Mouse (Mus musculus) hindbrain, embryonic 15.5 days (tissue): ENCODE measurements around the gene 4930579F01Rik. TPM values are rescaled to one million over a fixed set of nuclear protein-coding genes. Genes with fewer than 3 reads are reported as not detected.

Experiments used
- ATAC-seq: fragments of 200-750 bp; cut with Nextera tagmentation; 2 replicates; pipeline ENCODE4 v1.8.0; 2017; ENCODE audit warnings: low read depth, moderate number of reproducible peaks, moderate TSS enrichment; ENCODE audit not compliant: low FRiP score
- H3K27ac ChIP-seq: fragments of 300-500 bp; sonication (generic); replicated peaks from 2 replicates; pipeline ENCODE4 v1.5.1; 2015; ENCODE audit warnings: mild to moderate bottlenecking, inconsistent platforms
- H3K27me3 ChIP-seq: fragments of 300-500 bp; sonication (generic); 2 replicates; pipeline ENCODE4 v1.6.1; 2015; ENCODE audit warnings: control low read depth, inconsistent platforms
- H3K36me3 ChIP-seq: fragments of 300-500 bp; sonication (generic); 2 replicates; pipeline ENCODE4 v1.6.1; 2015; ENCODE audit warnings: control low read depth, inconsistent platforms
- H3K4me1 ChIP-seq: fragments of 300-500 bp; sonication (generic); replicated peaks from 2 replicates; pipeline ENCODE4 v1.6.1; 2015; ENCODE audit warnings: control low read depth, inconsistent platforms
- H3K4me2 ChIP-seq: fragments of 300-500 bp; sonication (generic); 2 replicates; pipeline ENCODE4 v1.6.1; 2015; ENCODE audit warnings: moderate library complexity, mild to moderate bottlenecking, inconsistent platforms
- H3K4me3 ChIP-seq: fragments of 300-500 bp; sonication (generic); 2 replicates; pipeline ENCODE4 v1.5.1; 2015; ENCODE audit warnings: mild to moderate bottlenecking, inconsistent platforms
- H3K9ac ChIP-seq: fragments of 300-500 bp; sonication (generic); 2 replicates; pipeline ENCODE4 v1.6.1; 2015; ENCODE audit warnings: inconsistent platforms
- H3K9me3 ChIP-seq: fragments of 300-500 bp; sonication (generic); 2 replicates; pipeline ENCODE4 v1.6.1; 2016; ENCODE audit warnings: control low read depth, inconsistent platforms
- WGBS: fragments of 180-500 bp; shearing (Covaris S2); methylation state at CpG from one replicate; pipeline ENCODE4 v1.1.7; 2015; 5-methylcytosine and 5-hydroxymethylcytosine counted together
- polyA plus RNA-seq: library from polyadenylated mRNA; unstranded; fragments of >200 nt; fragmentation: Nextera tagmentation; extraction: Ambion mirVana; gene quantifications from 2 replicates; pipeline ENCODE4 v1.2.1, GENCODE M21; 2015

The 4930579F01Rik gene
- 0.09 TPM in 1 of 2 replicates, not detected in the other for polyA plus RNA-seq

DNA sequence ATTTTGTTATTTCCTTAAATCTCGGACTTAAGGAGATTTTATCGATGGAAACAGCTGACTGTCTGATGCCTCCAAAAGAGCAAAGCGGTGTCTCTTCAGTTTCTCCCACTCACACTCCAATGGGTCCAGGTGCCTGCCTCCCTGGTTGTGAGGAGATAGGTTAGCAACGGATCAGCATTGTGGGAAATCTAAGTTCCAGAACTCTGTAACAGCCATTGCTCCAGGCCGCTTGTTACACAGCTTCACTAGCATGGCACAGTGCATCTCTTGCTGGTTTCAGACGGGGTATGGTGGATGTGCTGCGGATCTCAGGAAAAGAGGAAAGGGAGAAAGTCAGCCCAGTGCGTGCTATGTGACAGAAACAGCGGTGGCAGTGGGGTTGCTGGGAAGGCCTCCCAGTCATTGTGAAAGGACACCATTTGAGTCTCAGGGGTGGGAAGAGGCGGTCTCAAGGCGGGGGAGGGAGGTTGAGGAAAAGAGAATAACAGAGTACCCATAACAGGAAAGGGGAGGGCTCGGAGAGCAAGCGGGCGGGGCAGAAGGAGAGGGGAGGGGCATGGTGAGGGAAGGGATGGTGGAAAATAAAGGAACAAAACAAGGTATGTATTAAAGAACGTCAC is at the start of gene 4930579F01Rik:
4930579F01Rik (minus strand) TSS at position 143 of the 620 bp plus-strand sequence.
- Histone ChIP-seq H3K4me3 (no peak within 1 kb of the TSS), H3K36me3 (no peaks in the 10 kb centered on the region), H3K4me2 (no peak within 1 kb of the TSS), H3K27ac (no peak within 1 kb of the TSS), H3K9me3 (no peaks in the 10 kb centered on the region), H3K4me1 (peaks cover 4% of the 10 kb centered on the region; the same call in 1 of the 2 replicates), H3K27me3 (no peaks in the 10 kb centered on the region), H3K9ac (no peak within 1 kb of the TSS)
- no peak for ATAC-seq
- WGBS, result 79% methylated on average over 15 of the region's 15 CpGs

DNA sequence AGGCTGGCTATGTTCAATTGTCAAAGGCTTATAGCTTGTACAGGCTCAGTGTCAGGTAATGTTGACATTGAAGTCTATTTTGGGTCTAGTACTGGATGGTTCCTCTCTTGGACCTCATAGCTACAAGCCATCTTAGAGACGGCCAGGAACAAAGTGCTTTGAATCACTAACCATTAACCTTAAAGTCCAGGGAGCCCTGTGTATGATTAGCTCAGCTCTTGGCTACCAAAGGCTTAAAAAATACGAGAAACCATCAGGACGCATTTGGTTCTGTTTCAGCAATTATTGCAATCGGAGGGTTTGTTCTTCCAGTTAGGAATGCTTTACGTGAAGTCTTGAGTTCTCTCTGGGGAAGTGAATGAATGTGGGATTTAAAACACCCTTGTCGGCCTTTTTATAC is 49.3 kb upstream of the 4930579F01Rik start:
- no peaks in the 10 kb centered on the region for H3K9me3 ChIP-seq
- WGBS, result 88% methylated on average over 6 of the region's 6 CpGs
- H3K27me3 ChIP-seq, result no peaks in the 10 kb centered on the region
- no peak for ATAC-seq
- H3K4me3 ChIP-seq, result no peak overlapping the region
- H3K4me2 ChIP-seq, result no peak overlapping the region
- no peaks in the 10 kb centered on the region for H3K36me3 ChIP-seq
- H3K27ac ChIP-seq, result no peak overlapping the region; the same call in 1 of the 2 replicates
- H3K9ac ChIP-seq, result no peak overlapping the region
- H3K4me1 ChIP-seq, result peaks cover 11% of the 10 kb centered on the region; the same call in 1 of the 2 replicates

DNA sequence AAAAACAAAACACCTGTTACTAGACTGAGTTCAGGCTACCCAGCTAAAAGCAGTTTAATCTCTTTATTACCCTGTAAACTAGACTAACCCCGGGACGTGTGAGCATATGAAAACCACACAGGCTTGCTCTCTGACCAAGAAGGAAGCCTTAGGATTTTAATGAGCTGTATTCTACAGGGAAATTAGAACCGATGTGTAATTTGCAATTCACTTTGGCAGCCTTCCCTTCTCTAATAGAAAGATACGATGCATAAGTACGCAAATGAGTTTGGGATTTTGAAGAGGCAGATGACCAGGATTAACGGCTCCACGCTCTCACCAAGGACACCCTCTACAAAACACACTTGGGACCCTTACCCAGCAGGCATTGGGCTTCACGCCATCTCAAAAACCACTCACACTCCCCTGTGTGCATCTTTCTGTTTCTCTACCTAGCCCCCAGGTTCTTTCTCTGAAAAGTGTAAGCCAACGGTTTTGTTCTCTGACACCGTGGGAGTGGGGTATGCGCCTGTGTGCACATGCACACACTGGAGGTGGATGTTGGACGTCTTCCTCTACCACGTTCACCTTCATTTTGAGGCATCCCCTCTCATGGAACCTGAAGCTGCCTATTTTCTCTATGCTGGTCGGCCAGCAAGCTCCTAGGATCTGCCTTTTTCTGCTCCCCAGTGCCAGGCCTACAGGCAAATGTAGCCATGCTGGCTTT is 48.5 kb upstream of the 4930579F01Rik start:
- no peak overlapping the region for H3K4me3 ChIP-seq
- H3K27ac ChIP-seq, result peak overlapping the region; percentile 32; the same call in 1 of the 2 replicates
- no peaks in the 10 kb centered on the region for H3K9me3 ChIP-seq
- no peaks in the 10 kb centered on the region for H3K27me3 ChIP-seq
- H3K9ac ChIP-seq, result no peak overlapping the region
- WGBS, result 55% methylated on average over 14 of the region's 14 CpGs
- H3K4me1 ChIP-seq, result peaks cover 11% of the 10 kb centered on the region; the same call in 1 of the 2 replicates
- ATAC-seq, result peak; percentile 39; the same call in 1 of the 2 replicates
- H3K36me3 ChIP-seq, result no peaks in the 10 kb centered on the region
- no peak overlapping the region for H3K4me2 ChIP-seq

DNA sequence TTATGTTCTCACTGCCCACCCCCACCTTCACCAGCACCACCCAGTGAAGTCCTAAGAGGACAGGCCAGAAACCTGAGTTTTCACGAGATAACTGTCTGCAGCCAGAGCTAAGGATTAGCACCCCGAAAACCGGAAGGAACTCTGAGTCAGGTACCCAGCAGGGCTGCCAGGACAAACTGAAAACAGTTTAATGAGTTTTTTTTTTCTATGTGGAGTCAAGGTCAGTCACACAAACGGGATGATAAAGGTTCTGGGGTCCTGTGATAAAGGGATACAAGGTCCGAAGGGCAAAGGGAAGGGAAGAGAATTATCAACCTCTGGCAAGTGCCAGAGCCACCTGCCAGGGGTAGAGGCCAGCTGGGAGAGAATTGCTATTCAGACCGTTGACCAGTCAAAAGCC is 47.7 kb upstream of the 4930579F01Rik start:
- Histone ChIP-seq H3K4me3 (no peak overlapping the region), H3K27me3 (no peaks in the 10 kb centered on the region), H3K36me3 (no peaks in the 10 kb centered on the region), H3K4me1 (peaks cover 11% of the 10 kb centered on the region; the same call in 1 of the 2 replicates), H3K27ac (no peak overlapping the region), H3K9ac (no peak overlapping the region), H3K4me2 (no peak overlapping the region), H3K9me3 (no peaks in the 10 kb centered on the region)
- 69% methylated on average over 6 of the region's 6 CpGs for WGBS
- no peak for ATAC-seq

DNA sequence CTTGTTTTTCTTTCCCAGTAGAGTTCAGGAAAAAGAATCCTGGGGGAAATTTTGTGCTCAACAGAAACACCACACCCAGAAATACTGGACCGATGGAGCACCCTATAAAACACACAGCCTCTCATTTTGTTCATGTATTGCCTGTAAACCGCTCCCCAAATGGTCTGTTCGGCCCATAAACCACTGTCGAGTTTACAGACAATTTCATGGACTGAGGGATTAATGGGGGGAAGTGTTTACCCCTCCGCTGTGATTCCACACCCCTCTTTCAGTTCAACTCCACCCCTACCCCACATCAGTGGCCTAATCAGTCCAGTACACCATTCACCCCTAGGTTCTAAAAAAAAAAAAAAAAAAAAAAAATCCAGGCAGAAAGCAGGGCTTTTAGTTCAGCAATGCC is 47.3 kb upstream of the 4930579F01Rik start:
- Histone ChIP-seq H3K36me3 (no peaks in the 10 kb centered on the region), H3K4me1 (peaks cover 11% of the 10 kb centered on the region; the same call in 1 of the 2 replicates), H3K27me3 (no peaks in the 10 kb centered on the region), H3K9me3 (no peaks in the 10 kb centered on the region), H3K9ac (no peak overlapping the region), H3K27ac (no peak overlapping the region), H3K4me3 (no peak overlapping the region), H3K4me2 (no peak overlapping the region)
- ATAC-seq, result no peak
- WGBS, result 85% methylated on average over 5 of the region's 5 CpGs

DNA sequence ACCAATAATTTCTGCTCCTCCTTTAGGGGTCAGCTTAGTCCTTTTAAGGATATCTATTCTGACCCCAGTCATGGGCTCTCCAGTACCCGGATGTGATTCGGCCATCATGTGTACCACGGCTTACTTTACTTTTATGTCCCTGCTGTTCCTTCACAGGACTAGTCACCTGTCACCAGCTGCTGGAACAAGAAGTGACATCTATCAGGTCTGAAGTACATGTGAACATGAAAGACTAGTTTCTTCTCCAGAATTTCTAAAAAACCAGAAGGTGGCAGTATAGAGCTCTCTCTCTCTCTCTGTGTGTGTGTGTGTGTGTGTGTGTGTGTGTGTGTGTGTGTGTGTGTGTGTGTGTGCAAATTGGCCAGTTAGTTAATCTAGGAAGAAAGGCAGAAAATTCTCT is 46.8 kb upstream of the 4930579F01Rik start:
- Histone ChIP-seq H3K27me3 (no peaks in the 10 kb centered on the region), H3K9ac (no peak overlapping the region), H3K4me2 (no peak overlapping the region), H3K36me3 (no peaks in the 10 kb centered on the region), H3K9me3 (no peaks in the 10 kb centered on the region), H3K27ac (no peak overlapping the region), H3K4me3 (no peak overlapping the region), H3K4me1 (peaks cover 11% of the 10 kb centered on the region; the same call in 1 of the 2 replicates)
- no peak for ATAC-seq
- WGBS, result 94% methylated on average over 3 of the region's 3 CpGs

DNA sequence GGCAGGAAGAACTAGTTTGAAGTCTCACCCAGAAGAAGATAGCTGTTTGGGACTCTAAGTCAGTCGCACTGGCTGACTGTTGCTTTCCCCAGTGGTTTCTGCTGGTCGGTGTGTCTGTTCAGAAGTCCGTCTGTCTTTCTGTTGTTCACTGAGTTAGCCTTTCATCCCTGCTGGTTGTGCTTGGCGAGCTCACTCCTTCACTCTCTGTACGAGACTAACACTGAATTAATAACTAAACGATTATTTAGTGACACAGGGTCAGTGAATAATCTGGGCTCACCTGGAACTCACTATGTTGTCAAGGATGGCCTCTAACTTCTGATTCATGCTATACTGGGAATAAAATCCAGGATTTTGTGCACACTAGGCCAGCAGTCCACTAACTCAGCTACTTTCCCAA is 45.8 kb upstream of the 4930579F01Rik start:
- Histone ChIP-seq H3K27ac (no peak overlapping the region), H3K4me1 (peaks cover 11% of the 10 kb centered on the region; the same call in 1 of the 2 replicates), H3K4me2 (no peak overlapping the region), H3K9me3 (no peaks in the 10 kb centered on the region), H3K9ac (no peak overlapping the region), H3K36me3 (no peaks in the 10 kb centered on the region), H3K4me3 (no peak overlapping the region), H3K27me3 (no peaks in the 10 kb centered on the region)
- WGBS, result 82% methylated on average over 6 of the region's 6 CpGs
- no peak for ATAC-seq

DNA sequence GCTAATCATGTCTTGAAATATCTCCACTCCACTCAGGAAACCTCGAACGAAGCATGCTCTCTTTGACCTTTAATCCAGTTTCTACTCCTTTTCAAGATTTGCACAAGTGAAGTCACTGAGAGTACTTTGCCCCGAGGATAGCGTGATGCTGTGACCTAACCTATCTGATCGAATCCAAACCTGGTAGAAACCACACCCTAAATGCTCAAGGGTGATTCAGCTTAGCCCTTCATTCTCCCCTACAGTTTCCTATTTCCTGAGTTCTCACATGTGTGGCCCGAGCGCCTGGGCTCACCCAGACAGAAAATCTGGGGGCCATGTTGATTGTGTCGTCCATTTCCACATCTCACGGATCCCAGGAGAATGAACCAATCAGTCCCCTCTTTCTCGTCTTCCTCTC is 44.4 kb upstream of the 4930579F01Rik start:
- 87% methylated on average over 10 of the region's 10 CpGs for WGBS
- Histone ChIP-seq H3K4me3 (no peak overlapping the region), H3K27ac (no peak overlapping the region), H3K9me3 (no peaks in the 10 kb centered on the region), H3K36me3 (no peaks in the 10 kb centered on the region), H3K9ac (no peak overlapping the region), H3K4me2 (no peak overlapping the region), H3K4me1 (peaks cover 11% of the 10 kb centered on the region; the same call in 1 of the 2 replicates), H3K27me3 (no peaks in the 10 kb centered on the region)
- ATAC-seq, result no peak

DNA sequence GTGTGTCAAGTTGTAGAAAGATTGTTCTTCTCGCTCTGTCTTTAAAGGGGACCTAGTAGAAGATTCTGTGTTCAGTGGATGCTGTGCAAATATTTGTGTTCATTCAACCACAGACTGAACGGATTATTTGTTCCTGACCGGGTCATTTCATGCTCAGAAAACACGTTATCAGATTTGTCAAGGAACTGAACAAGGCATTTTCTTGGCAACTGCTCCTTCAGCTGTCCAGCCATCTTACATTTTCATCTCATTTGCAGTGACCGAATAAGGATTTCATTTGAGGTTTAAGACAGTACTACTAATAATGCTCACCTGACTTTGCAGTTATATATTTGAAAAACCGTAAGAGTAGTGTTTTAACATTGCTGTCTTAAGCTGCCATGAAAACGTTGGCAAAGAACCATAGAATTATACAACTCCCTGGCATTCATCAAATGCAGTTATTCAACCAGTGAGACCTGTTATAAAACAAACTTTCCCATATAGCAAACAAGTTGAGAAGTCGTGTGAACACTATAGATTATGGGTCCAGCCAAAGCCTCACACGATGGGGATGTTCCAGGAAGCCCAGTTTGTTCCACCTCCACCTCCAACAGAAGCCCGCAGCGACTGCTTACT is 43.0 kb upstream of the 4930579F01Rik start:
- Histone ChIP-seq H3K4me2 (no peak overlapping the region), H3K4me1 (peaks cover 3% of the 10 kb centered on the region; the same call in 1 of the 2 replicates), H3K9me3 (no peaks in the 10 kb centered on the region), H3K4me3 (no peak overlapping the region), H3K36me3 (no peaks in the 10 kb centered on the region), H3K27me3 (no peaks in the 10 kb centered on the region), H3K27ac (no peak overlapping the region), H3K9ac (no peak overlapping the region)
- WGBS, result 73% methylated on average over 11 of the region's 11 CpGs
- no peak for ATAC-seq

DNA sequence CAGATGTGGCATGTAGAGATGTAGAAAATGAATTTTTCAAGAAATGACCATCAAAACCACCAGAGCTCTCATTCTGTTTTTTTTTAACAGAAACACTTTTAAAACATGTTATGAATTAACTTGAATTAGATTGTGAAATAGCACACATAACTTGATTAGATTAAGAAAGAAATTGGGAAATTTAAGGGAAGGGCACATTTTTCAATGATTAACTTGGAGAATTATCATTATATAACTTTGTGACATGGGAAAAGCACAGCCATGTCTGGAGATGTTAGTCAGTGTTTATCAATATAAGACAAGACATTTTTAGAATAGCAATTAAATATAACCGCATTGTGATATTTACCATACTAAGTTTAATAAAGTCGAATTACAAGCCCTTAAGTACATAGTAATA is 37.9 kb upstream of the 4930579F01Rik start:
- 90% methylated on average over 2 of the region's 2 CpGs for WGBS
- ATAC-seq, result no peak

DNA sequence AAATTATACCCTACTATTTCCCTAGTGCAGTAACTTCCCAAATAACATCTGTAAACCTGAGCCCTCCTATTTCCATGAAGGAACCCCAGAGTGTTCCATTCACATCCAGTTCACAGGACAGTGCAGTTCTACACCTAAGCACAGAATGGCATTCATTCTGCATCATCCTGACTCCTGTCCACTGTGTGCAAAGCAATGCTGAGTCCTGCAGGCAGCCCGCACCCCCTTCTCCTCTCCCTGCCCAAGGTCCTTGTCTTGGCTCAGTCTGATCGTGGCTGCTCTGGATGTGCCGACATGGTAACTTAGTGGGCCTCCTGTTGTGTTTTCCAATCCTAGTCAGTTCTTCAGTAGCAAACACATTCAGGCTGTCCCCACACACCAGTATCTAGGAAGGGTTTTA is 36.6 kb upstream of the 4930579F01Rik start:
- no peaks in the 10 kb centered on the region for H3K27me3 ChIP-seq
- H3K4me1 ChIP-seq, result no peaks in the 10 kb centered on the region
- ATAC-seq, result no peak
- H3K4me2 ChIP-seq, result no peak overlapping the region
- 78% methylated on average over 3 of the region's 3 CpGs for WGBS
- H3K9me3 ChIP-seq, result no peaks in the 10 kb centered on the region
- H3K36me3 ChIP-seq, result no peaks in the 10 kb centered on the region
- no peak overlapping the region for H3K4me3 ChIP-seq
- H3K27ac ChIP-seq, result no peak overlapping the region
- no peak overlapping the region for H3K9ac ChIP-seq

More for the DNA sequence above, 37.9 kb upstream of the 4930579F01Rik start:
- no peaks in the 10 kb centered on the region for H3K36me3 ChIP-seq
- H3K9ac ChIP-seq, result no peak overlapping the region
- no peaks in the 10 kb centered on the region for H3K9me3 ChIP-seq
- no peak overlapping the region for H3K27ac ChIP-seq
- H3K4me1 ChIP-seq, result no peaks in the 10 kb centered on the region
- H3K27me3 ChIP-seq, result no peaks in the 10 kb centered on the region
- H3K4me2 ChIP-seq, result no peak overlapping the region
- no peak overlapping the region for H3K4me3 ChIP-seq

DNA sequence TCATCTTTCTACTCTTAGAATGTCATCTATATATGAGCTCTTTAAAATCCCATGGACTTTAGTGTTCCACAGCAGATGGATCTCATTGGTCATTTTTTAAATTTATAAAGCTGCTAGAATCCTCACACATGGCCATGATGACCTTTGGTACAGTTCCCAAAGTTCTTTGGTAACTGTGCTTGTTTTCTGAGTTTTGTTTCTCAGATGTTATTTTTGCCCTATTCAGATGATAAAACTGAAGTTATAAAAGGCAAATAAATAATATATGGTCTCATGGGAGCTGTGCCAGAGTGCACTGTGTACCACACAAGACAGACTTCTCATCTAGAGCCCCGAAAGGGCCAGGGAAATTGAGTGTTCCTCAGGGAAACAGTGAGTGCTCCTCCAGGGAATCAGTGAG is 35.8 kb upstream of the 4930579F01Rik start:
- no peak for ATAC-seq
- Histone ChIP-seq H3K4me1 (no peaks in the 10 kb centered on the region), H3K27me3 (no peaks in the 10 kb centered on the region), H3K36me3 (no peaks in the 10 kb centered on the region), H3K9ac (no peak overlapping the region), H3K4me3 (no peak overlapping the region), H3K9me3 (no peaks in the 10 kb centered on the region), H3K27ac (no peak overlapping the region), H3K4me2 (no peak overlapping the region)
- 85% methylated on average over 1 of the region's 1 CpGs for WGBS
